Mouse (Mus musculus) small intestine, adult 2 months (tissue): Measurements from ENCODE around the gene Stxbp6.

Experiments used
- CTCF ChIP-seq: fragments of 200-500 bp; IDR thresholded peaks from 2 replicates; pipeline ENCODE4 v1.5.1; 2012; ENCODE audit warnings: low read depth, mild to moderate bottlenecking, control low read depth, inconsistent platforms, low read length, moderate library complexity, mixed read lengths; ENCODE audit not compliant: insufficient replicate concordance, insufficient read length; ENCODE audit errors: extremely low read depth
- POLR2A ChIP-seq: fragments of 200-500 bp; IDR thresholded peaks from 2 replicates; pipeline ENCODE4 v1.6.1; 2012; ENCODE audit warnings: low read depth, mild to moderate bottlenecking, control low read depth, inconsistent platforms, low read length, moderate library complexity

DNA sequence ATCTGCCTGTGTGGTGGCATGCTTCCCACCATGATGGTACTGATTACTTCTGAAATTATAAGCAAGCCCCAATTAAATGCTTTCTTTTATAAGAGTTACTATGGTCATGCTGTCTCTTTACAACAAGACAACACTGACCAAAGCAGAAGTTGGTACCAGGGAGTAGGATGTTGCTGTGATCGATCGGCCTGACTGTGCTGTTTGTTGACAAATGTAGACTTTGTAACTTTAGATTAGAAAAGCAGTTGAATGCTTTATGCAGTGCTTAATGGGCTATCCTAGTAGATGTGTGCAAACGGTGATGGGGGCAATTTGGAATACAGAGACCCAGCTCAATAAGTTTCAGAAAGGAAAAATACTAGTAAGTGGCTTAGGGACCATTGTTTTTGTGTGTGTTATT, 77.6 kb downstream of the Stxbp6 start:
- no peak for TF ChIP-seq CTCF
- no peak for TF ChIP-seq POLR2A
